Mouse (Mus musculus) embryo, embryonic 11.5 days (tissue): ENCODE measurements around the gene Faf1.

Experiments used
- DNase-seq: peaks from one replicate; pipeline ENCODE4 v3.0.0-alpha.2; 2012; ENCODE audit warnings: low read depth, low spot score

The Faf1 gene

DNA sequence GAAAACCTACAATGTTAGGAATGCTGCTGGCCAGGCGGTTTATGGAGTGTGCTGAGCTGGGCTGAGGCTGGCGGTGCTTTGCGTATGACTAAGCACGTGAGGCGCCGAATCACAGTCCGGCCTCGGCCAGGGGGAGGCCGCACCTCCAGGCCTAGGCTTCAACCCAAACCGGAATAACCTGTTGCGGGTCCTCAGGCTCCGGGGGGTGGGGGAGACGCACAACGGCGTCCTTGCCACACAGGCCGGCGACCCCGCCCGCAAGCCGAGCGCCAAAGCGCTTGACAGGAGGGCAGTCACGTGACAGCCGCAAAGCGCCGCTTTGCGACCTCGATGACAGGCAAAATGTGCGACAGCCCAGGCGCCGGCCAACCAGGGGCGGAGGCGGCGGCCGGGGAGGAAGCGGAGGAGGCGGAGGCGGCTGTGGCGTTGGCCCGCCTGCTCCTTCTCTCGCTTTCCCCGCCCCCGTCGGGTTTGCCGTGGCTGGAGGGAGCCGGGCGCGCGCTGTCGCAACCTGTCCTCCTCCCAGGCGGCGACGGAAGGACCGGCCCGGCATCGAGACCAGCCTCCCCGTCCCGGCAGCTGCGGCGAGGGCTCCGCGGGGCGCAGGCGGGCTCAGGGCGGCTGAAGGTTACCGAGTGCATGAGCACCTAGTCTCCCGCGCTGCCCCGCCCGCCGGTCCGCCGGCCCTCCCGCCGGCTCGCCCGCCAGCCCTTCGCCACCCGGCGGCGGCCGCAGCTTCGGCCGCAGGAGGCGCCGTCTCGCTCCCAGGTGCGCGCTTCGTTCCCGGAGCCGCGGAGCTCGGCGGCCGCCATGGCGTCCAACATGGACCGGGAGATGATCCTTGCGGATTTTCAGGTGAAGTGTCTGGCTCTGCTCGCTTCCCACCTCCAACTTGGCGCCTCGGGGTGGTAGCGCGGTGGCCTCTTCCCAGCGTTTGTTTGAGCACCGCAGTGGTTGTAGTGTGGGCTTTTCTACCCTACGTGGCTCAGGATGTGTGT is at the start of gene Faf1:
Gene Faf1, plus strand, starts transcription at position 371 of the 998 bp plus-strand sequence.
- DNase-seq: peak; percentile 94

DNA sequence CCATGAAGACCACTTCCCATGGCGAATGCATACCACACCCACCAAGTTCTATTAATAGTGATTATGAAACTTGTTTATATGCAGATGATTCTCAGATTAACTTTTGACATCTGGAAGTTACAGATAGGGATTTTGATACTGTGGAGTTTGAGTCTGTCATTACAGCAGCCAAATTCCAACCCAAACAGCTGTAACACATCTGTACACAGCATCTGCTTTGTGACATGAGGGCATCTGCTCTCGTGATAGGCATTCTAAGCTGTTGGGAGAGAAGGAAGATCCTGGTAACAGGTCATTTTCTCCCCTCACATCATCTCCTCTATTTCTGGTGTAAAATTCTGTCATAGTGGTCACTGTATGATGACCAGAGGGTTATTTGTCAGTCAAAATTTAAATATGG is 46.2 kb upstream of the Faf1 start:
- no peak for DNase-seq

GRCm38 (mm10) chr4:109631029-109631428 is 45.4 kb upstream of the Faf1 start:
- no peak for DNase-seq

GRCm38 (mm10) chr4:109634971-109635370 is 41.4 kb upstream of the Faf1 start:
- no peak for DNase-seq

DNA sequence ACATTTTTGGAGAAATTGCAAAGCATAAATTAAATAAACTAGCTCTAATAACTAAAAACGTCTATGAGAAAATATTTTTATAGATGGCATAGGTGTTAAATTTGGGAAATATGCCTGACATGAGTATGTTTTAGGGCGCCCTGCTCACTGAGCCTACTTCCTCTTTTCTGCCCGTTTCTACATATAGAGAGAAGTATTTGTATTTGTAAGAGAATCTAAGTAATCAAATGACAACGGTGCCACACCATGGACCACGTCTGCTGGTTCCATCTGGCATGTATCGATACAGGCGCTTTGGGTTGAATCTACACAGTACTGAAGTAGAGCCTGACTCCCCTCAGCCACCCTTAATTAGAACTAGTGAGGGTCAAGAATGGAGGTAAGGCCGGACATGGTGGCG is 37.0 kb upstream of the Faf1 start:
- no peak for DNase-seq

DNA sequence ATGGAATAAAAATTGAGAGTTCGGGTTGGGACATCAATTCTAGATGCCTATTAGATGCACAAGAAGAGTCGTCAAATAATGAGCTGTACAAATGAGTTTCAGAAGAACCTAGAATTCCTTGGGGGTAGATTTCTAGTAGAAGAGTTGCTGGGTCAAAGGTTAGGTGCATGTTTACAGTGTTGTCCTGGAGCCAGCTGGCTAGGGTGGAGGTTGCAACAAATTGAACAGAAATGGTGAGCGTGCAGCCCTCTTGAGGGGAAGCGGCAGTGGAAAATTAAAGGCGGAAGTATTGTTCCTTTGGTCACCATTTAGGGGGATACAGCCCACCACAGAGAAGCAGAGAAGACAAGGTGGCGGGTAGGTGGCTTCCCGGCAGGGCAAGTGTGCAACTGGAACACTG is 36.2 kb upstream of the Faf1 start:
- DNase-seq: no peak

DNA sequence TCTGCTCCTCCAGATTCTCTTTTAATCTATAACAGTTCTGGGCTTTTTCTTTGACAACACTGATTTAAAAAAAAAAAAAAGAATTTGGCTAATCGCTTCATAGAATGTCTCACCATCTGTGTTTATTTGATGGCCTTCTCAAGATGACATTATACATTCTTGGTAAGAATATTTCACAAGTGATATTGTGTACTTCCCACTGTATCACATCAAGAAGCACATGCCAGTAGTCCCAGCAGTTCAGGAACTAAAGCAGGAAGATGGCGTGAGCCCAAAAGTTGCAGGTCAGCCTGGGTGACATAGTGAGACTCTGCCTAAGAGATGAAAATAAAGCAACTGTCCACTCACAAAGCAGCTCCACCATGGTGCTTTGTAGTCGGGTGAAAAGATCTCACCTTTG is 34.9 kb upstream of the Faf1 start:
- no peak for DNase-seq

DNA sequence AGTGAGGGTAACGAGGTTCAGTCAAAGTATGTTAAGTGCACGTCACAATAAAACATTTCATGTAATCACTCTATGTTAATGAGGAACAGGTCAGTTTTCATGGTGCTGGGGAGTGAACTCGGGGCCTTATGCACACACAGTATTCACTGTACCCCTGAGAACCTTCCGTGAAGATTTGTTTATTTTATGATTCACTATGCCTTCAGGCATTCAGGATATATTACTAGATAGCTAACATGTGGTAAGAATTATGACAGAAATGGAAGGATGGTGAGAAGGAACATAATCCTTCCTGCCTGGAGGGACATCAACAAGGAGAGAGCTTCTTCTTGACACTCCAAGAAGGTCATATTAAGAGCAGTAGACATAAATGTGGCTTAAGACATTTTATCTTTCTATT is 29.1 kb upstream of the Faf1 start:
- no peak for DNase-seq

DNA sequence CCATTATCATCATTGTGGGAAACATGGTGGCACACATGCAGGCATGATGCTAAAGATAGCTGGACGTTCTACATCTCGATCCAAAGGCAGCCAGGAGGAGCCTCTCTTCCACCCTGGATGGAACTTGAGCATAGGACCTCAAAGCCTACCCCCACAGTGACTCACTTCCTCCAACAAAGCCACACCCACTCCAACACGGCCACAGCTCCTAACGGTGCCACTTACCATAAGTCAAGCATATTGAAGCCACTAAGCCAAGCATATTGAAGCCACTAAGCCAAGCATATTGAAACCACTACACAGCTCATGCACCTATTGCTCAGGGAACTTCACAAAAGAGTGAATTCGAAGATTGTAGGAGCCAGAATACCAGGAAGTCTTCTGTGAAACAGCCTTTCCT is 27.1 kb upstream of the Faf1 start:
- no peak for DNase-seq

GRCm38 (mm10) chr4:109653251-109653650 is 23.1 kb upstream of the Faf1 start:
- DNase-seq: no peak

DNA sequence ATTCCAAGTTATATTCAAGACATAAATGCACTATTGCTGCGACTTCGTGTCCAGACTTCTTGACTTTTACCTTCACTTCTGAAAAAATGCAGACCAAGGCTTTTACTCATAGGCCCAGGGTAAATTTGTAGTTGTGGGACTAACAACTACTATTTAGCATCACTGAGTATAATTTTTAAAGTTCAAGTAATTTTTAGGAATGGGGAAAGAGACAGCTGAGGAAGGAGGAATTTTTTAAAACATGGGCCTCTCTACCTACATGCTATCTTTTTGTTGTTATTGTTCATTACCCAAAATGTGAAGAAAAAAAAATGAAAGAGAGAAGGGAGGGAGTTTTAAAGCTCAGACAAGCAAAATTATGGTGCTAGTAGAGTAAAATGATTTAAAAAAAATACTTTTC is 21.7 kb upstream of the Faf1 start:
- DNase-seq: no peak

GRCm38 (mm10) chr4:109655738-109656137 is 20.6 kb upstream of the Faf1 start:
- no peak for DNase-seq

- DNase-seq: no peak
These were observed 20.1 kb upstream of the Faf1 start for GRCm38 (mm10) chr4:109656301-109656700.

- DNase-seq: no peak
These were observed 19.2 kb upstream of the Faf1 start for GRCm38 (mm10) chr4:109657021-109657850.

DNA sequence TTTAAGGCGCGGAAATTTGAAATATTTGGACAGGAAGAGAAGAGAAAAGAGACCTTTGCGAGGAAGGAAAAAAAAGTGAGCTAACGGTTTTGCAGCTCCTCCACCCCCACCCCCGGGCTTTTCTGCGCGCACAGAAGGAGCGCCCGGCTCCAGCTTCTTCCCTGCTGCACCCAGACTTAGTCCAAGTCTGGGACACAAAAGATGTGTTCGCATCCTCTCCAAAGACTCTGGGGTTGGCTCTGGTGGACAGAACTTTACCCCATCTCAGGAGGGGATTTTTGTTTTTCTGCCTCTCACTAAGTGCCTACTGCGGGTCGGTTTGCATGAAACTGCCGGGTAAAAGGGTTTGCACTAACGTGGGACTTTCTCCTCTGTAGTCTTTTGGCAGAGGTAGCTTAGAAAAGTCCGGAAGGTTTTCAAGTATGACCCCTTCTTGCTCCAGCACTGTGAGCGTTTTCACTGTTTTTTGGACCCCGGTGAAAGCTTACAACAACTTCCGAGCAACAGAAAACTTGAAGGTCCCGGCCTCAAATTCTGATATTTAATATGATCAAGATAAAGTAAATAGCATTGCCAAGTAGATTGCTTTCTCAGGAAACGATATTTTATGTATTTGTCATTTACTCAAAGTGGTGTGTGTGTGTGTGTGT is 18.4 kb upstream of the Faf1 start:
- no peak for DNase-seq

DNA sequence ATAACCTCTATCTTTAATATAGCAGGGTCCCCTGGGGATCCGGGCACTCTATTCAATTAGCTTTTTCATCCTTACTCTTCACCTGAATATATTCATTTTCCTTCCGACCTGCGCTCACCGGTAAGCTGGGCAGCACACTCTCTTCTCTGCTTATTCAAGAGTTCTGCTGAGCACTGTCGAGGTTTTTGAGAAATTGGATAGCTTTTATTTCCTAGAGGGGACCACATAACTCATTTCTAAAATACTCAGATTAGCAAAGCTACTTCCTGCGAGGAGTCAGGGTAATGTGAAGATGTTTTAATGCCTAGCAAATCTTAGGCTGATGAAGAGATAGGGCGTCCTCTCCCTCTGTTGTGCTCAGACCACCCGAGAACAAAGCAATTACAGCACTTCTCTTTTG is 17.6 kb upstream of the Faf1 start:
- DNase-seq: no peak

DNA sequence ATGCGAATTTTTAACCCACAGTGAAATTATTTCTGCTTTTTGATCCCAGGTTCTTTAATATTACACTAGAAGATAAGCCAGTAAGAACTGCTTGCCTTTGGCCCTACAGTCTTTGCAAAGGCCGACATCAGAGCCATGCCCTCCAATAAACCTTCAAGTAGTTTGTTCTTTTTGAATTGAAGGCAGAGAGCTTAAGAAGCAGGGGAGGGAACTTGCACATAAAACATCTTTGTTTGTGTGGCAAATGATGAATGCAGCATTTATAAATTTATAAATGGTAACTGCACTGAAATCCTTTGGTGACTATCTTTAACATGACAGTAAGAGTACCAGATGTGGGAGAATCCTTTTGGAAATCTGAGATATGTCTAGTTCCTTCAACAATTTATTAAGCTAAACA is 16.8 kb upstream of the Faf1 start:
- DNase-seq: no peak

GRCm38 (mm10) chr4:109660568-109660967 is 15.8 kb upstream of the Faf1 start:
- no peak for DNase-seq

- DNase-seq: no peak
These were observed 15.2 kb upstream of the Faf1 start for GRCm38 (mm10) chr4:109661183-109661582.

GRCm38 (mm10) chr4:109662271-109662670 is 14.1 kb upstream of the Faf1 start:
- DNase-seq: no peak

GRCm38 (mm10) chr4:109664091-109664490 is 12.3 kb upstream of the Faf1 start:
- DNase-seq: no peak
